Mouse (Mus musculus): ENCODE data around the gene Nxpe5. TPM values are rescaled to one million over a fixed set of nuclear protein-coding genes. Genes with fewer than 3 reads are reported as not detected.
A peak's percentile ranks its signal among the peaks of the same experiment; 100 is the strongest.
"Not testable (repeated sequence)": the region's sequence is repeated elsewhere in the genome, so short reads cannot be mapped to it uniquely, and the experiment has no call there.

Gene Nxpe5
- under 1 TPM; 0.40 to 0.54 TPM for total RNA-seq (2021)
- long read RNA-seq, experiment 1: 0 reads
- long read RNA-seq, experiment 2: 0 reads

- DNase-seq: no peak
Measured at GRCm38 (mm10) chr5:138225700-138226099, at the start of gene Nxpe5. Gene Nxpe5, plus strand, starts transcription at chr5:138225898.

DNA sequence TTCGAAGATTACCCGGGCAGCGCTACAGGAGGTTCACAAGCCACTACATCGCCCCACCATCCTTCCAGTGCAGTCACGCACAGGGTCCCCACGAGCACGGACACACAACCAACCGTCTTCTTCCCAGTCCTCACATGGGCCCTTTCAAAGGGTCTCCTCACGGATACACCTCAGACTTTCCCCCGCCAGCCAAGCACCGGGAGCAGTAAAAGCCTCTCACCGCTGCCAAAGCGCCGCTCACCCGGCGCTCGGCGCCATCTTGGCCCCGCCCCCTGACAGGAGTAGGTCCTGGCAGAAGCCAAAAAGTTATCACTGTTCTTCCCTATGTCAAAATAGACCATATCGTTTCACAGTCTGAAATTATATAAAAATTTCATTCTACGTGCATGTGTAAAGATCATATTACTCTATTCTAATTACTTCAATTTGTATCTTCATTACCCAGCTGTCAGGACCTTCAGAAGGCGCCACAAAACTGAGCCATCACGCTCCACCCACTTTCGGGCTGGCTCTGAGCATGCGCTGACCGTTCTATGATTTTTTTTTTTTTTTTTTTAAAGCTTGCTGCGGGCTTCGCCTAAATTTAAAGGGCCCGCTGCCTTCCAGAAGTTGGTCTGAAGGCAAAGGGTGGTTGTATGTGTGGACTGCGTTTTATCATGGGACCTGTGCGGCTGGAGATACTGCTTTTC, 38.6 kb upstream of the Nxpe5 start, which contains the start of the genes Taf6 and Cnpy4:
Gene Taf6, minus strand, starts transcription at position 502 of the 689 bp plus-strand sequence.
Gene Cnpy4, plus strand, starts transcription at position 536 of the 689 bp plus-strand sequence.
- peak; percentile 85 for DNase-seq

GRCm38 (mm10) chr5:138187661-138188306, 37.9 kb upstream of the Nxpe5 start:
- peak; percentile 72 for DNase-seq

- DNase-seq: peak; percentile 81
Measured at GRCm38 (mm10) chr5:138193771-138194727, 31.6 kb upstream of the Nxpe5 start, which contains the start of gene Mblac1. Gene Mblac1, plus strand, starts transcription at chr5:138194314.

- no peak for DNase-seq
Measured at GRCm38 (mm10) chr5:138194755-138195345, 30.8 kb upstream of the Nxpe5 start.

GRCm38 (mm10) chr5:138195463-138195862, 30.2 kb upstream of the Nxpe5 start:
- DNase-seq: no peak

GRCm38 (mm10) chr5:138199576-138199975, 26.1 kb upstream of the Nxpe5 start:
- no peak for DNase-seq

DNA sequence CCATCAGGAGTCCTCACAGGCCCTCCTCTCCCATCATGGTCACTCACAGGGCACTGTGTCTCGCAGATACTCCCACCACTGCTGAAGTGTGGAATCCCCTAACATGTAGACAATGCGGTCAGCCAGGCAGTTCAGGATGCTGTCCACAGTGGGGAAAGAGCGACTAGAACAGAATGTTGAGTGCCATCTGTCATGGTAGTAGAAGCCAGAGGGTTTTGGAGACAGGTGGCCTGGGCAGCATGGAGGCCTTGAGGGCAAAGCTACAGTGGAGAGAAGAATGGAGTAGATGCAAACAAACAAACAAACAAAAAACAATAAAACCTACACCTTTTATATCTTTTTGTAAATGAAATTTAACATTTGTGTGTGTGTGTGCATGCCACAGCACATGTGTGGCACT, 23.6 kb upstream of the Nxpe5 start:
- no peak for DNase-seq

- no peak for DNase-seq
Measured at GRCm38 (mm10) chr5:138207253-138207652, 18.4 kb upstream of the Nxpe5 start.

DNA sequence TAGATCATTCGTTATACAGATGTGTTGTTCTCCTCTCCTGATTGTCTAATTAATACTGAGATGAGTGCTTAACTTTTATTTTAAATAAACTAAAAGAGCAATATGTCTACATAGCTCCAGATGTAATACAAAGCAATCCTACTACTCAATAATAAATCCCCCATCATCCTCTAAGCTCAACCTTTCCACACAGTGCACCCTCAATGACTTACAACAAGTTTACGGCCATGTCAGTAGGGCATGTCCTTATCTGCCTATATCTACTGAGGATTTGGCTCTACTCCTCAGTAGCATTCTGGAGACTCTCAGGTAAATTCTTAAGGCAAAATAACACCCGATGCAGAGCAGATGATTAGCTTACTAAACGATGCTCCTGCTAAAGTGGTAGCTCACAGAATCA, 17.8 kb upstream of the Nxpe5 start:
- no peak for DNase-seq

GRCm38 (mm10) chr5:138216632-138217031, 9.1 kb upstream of the Nxpe5 start:
- not testable (repeated sequence) for DNase-seq

DNA sequence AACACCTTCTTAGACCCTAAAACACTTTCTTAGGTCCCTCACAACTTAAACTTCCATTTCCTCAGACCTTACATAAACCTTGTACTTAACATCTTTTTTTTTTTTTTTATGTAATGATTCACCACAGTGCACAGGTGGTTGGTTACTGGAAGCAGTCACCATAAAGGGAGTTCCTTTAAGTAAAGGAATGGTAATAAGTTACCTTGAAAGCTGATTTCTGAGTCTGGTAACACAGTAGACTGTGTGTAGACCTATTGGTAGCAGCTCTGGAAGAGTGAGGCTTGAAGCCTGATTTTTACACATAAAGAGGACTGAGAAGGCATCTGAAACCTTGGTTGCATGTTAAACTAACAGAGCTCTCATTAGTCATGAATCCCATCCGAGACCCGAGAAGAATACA, 5.8 kb upstream of the Nxpe5 start:
- DNase-seq: no peak

GRCm38 (mm10) chr5:138222111-138222510, 3.6 kb upstream of the Nxpe5 start:
- DNase-seq: peak; percentile 40

DNA sequence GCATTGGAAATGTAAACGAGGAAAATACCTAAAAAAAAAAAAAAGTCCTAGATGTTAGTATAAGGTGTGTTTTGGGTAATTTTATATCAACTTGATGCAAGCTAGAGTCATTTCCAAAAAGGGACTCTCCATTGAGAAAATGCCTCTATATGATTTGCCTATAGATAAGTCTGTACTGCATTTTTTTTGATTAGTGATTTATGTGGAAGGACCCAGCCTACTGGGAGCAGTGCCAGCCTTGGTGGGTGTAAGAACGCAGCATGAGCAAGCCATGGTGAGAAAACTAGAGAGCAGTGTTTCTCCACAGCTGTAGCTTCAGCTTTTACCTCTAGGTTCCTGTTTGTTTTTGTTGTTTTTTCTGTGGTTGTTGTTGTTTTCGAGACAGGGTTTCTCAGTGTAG, 2.4 kb upstream of the Nxpe5 start:
- DNase-seq: no peak

DNA sequence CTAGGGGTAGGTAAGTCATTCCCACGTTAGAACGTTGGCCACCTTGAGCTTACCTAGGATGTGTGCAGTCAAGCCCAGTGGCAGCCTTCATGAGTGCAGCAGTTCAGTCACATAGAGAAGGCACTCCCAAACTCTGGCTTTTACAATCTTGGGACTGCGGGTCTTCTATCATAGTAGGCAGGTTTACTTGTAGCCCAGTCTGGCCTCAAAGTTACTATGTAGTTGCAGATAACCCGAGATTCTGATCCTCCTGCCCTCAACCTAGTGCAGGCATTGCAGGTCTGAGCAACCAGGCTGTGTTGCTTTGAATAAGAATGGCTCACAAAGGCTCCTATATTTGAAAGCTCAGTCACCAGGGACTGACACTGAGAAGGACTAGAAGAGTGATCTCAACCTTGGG, 793 bp downstream of the Nxpe5 start:
- no peak for DNase-seq

DNA sequence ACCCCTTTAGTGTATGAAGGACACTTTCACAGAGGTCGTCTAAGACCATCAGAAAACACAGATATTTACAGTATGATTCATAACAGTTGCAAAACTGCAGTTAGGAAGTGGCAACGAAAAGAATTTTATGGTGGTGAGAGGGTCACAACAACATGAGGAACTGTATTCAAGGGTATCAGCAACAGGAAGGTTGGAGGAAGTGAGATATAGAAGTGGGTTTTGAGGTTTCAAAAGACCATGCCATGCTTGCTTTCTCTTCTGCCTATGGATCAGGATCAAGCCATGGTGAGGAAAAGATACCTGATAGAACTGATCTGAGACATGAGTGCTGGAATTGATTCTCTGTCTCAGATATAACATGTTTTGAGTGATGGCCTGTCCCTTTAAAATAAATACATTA, 1.7 kb downstream of the Nxpe5 start:
- no peak for DNase-seq

- DNase-seq: no peak
Measured at GRCm38 (mm10) chr5:138228026-138228425, 2.3 kb downstream of the Nxpe5 start.

DNA sequence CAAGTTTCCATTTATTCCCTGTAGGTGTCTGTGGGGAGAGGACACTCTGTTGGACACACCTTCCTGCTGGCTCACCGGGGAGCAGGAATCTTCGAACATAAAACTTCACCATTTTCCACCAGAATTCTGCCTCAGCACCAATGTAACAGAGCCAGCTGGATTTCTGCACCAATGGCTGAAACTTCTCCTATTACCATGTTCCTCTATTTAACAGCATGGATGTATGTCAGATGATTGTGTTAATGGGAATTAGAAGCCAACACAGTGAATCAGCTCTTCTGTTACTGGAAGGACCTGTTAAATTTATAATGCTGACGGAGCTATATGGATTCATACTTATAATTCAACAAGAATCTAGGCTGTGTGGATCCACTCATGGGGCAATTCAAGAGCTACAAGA, 3.8 kb downstream of the Nxpe5 start:
- DNase-seq: no peak

- no peak for DNase-seq
Measured at GRCm38 (mm10) chr5:138233778-138234177, 8.1 kb downstream of the Nxpe5 start.

GRCm38 (mm10) chr5:138234224-138234623, 8.5 kb downstream of the Nxpe5 start:
- no peak for DNase-seq

DNA sequence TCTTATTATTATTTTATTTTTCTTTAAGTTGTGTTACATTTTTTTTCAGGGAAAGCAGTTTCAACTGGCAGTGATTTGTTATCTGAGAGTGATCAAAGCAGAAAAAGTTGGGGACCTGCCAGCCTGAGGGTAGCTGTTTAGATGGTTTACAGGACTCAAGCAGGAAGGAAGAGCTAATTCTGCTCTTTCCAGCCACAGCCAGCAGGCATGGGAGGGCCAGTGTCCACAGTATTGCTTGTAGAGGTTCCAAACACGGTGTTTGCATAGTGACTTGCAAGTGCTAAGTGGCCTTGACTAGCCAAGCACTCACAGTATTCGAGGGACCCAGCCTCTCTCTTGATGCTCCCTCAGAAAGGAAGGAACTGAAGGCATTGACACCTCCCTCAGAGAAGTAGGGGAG, 15.8 kb downstream of the Nxpe5 start:
- DNase-seq: no peak

- DNase-seq: no peak
Measured at GRCm38 (mm10) chr5:138251144-138251543, 25.4 kb downstream of the Nxpe5 start.

Data from gastrocnemius, postnatal 25 days (tissue).